Mouse (Mus musculus): ENCODE data around the gene Cnr2. TPM values are rescaled to one million over a fixed set of nuclear protein-coding genes. Genes with fewer than 3 reads are reported as not detected.

The Cnr2 gene
- polyA plus RNA-seq, 1 experiment, result 0.16 TPM

DNA sequence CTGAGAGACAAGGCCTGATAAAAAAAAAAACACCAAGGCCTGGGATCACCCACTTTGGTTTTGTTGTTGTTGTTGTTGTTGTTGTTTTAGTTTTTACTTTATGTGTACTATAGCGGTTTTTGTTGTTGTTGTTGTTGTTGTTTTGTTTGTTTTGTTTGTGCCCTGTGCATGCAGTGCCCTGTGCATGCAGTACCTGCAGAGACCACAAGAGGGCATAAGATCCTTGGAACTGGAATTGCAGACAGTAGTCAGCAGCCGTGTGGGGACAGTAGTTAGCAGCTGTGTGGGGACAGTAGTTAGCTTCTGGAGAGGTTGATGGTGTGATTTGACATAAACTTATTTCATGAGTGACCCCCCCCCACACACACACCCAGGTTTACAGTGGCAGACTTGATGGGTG lies 59.0 kb downstream of the Cnr2 start:
- Histone ChIP-seq H3K4me3 (ENCODE audit: low read depth, low read length) (no peak overlapping the region), H3K36me3 (ENCODE audit: control insufficient read depth, insufficient read depth, low read length, poor library complexity, severe bottlenecking) (no peaks in the 10 kb centered on the region), H3K9me3 (replicated peaks; ENCODE audit: control insufficient read depth, insufficient read depth, low read length, poor library complexity, severe bottlenecking) (no peaks in the 10 kb centered on the region), H3K4me1 (ENCODE audit: control insufficient read depth, insufficient read depth, low read length) (no peaks in the 10 kb centered on the region), H3K27ac (ENCODE audit: insufficient read depth, low read length) (no peak overlapping the region), H3K9ac (ENCODE audit: low read depth, poor library complexity, severe bottlenecking) (no peak overlapping the region), H3K27me3 (ENCODE audit: control insufficient read depth, insufficient read depth, low read length, poor library complexity, severe bottlenecking) (no peaks in the 10 kb centered on the region)
- TF ChIP-seq CTCF (IDR thresholded peaks at IDR 0.05; ENCODE audit: low read depth, low read length) (peak; percentile 91), POLR2A (IDR thresholded peaks at IDR 0.05; ENCODE audit: insufficient read depth, low read length) (no peak), EP300 (IDR thresholded peaks at IDR 0.05; ENCODE audit: insufficient read depth, low read depth, low read length) (no peak)

- Histone ChIP-seq H3K9ac (ENCODE audit: low read depth, poor library complexity, severe bottlenecking) (no peak overlapping the region), H3K27me3 (ENCODE audit: control insufficient read depth, insufficient read depth, low read length, poor library complexity, severe bottlenecking) (no peaks in the 10 kb centered on the region), H3K4me3 (ENCODE audit: low read depth, low read length) (no peak overlapping the region), H3K4me1 (ENCODE audit: control insufficient read depth, insufficient read depth, low read length) (no peaks in the 10 kb centered on the region), H3K27ac (ENCODE audit: insufficient read depth, low read length) (no peak overlapping the region), H3K9me3 (replicated peaks; ENCODE audit: control insufficient read depth, insufficient read depth, low read length, poor library complexity, severe bottlenecking) (no peaks in the 10 kb centered on the region), H3K36me3 (ENCODE audit: control insufficient read depth, insufficient read depth, low read length, poor library complexity, severe bottlenecking) (no peaks in the 10 kb centered on the region)
- TF ChIP-seq POLR2A (IDR thresholded peaks at IDR 0.05; ENCODE audit: insufficient read depth, low read length) (no peak), EP300 (IDR thresholded peaks at IDR 0.05; ENCODE audit: insufficient read depth, low read depth, low read length) (no peak), CTCF (IDR thresholded peaks at IDR 0.05; ENCODE audit: low read depth, low read length) (no peak)
These were observed 60.7 kb downstream of the Cnr2 start for GRCm38 (mm10) chr4:135955886-135956285.

DNA sequence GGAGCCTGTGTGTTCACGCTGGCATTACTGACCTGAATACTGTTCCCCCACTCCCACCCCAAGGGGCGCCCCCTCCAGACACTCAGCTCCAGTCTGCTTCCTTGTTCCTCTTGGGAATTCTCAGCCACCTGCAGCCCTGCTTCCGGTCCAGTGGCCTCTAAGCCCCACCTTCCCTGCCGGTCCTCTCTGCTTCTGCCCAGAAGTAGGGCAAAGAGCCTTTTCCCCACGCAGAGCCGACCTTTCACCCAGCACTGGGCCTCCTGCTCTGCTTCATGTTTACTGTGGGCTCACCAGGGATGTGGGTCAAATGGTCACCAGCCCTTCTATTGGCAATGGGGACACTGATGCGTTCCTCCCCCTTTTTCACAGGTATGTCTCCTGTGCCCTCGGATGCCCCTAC lies 63.2 kb downstream of the Cnr2 start:
- TF ChIP-seq POLR2A (IDR thresholded peaks at IDR 0.05; ENCODE audit: insufficient read depth, low read length), result no peak
- no peak for TF ChIP-seq EP300 (IDR thresholded peaks at IDR 0.05; ENCODE audit: insufficient read depth, low read depth, low read length)
- TF ChIP-seq CTCF (IDR thresholded peaks at IDR 0.05; ENCODE audit: low read depth, low read length), result no peak
- Histone ChIP-seq H3K9ac (ENCODE audit: low read depth, poor library complexity, severe bottlenecking) (no peak overlapping the region), H3K9me3 (replicated peaks; ENCODE audit: control insufficient read depth, insufficient read depth, low read length, poor library complexity, severe bottlenecking) (no peaks in the 10 kb centered on the region), H3K36me3 (ENCODE audit: control insufficient read depth, insufficient read depth, low read length, poor library complexity, severe bottlenecking) (no peaks in the 10 kb centered on the region), H3K27me3 (ENCODE audit: control insufficient read depth, insufficient read depth, low read length, poor library complexity, severe bottlenecking) (no peaks in the 10 kb centered on the region), H3K4me3 (ENCODE audit: low read depth, low read length) (peak overlapping the region; percentile 25; the same call in 1 of the 2 replicates), H3K27ac (ENCODE audit: insufficient read depth, low read length) (no peak overlapping the region), H3K4me1 (ENCODE audit: control insufficient read depth, insufficient read depth, low read length) (no peaks in the 10 kb centered on the region)

DNA sequence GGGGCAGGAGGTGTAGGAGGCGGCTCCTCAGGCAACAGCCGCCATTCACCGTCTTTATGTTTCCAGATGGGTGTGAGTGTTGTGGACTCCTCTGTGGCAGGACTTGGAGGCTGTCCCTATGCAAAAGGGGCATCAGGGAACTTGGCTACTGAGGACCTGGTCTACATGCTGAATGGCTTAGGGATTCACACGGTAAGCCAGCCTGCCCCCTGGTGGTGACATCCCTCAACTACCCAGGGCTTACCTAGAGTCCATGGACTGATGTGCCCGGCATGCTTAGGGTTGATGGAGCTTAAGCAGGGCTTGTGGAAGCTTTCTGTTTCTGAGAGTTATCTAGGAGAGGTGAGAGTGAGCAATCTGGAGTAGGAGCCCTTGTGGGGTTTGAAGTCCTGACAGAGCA lies 65.5 kb downstream of the Cnr2 start:
- TF ChIP-seq EP300 (IDR thresholded peaks at IDR 0.05; ENCODE audit: insufficient read depth, low read depth, low read length), result no peak
- peak; percentile 97 for TF ChIP-seq CTCF (IDR thresholded peaks at IDR 0.05; ENCODE audit: low read depth, low read length)
- H3K27me3 ChIP-seq (ENCODE audit: control insufficient read depth, insufficient read depth, low read length, poor library complexity, severe bottlenecking), result no peaks in the 10 kb centered on the region
- no peaks in the 10 kb centered on the region for H3K4me1 ChIP-seq (ENCODE audit: control insufficient read depth, insufficient read depth, low read length)
- no peaks in the 10 kb centered on the region for H3K36me3 ChIP-seq (ENCODE audit: control insufficient read depth, insufficient read depth, low read length, poor library complexity, severe bottlenecking)
- no peak overlapping the region for H3K9ac ChIP-seq (ENCODE audit: low read depth, poor library complexity, severe bottlenecking)
- H3K4me3 ChIP-seq (ENCODE audit: low read depth, low read length), result no peak overlapping the region
- no peak overlapping the region for H3K27ac ChIP-seq (ENCODE audit: insufficient read depth, low read length)
- H3K9me3 ChIP-seq (replicated peaks; ENCODE audit: control insufficient read depth, insufficient read depth, low read length, poor library complexity, severe bottlenecking), result no peaks in the 10 kb centered on the region

DNA sequence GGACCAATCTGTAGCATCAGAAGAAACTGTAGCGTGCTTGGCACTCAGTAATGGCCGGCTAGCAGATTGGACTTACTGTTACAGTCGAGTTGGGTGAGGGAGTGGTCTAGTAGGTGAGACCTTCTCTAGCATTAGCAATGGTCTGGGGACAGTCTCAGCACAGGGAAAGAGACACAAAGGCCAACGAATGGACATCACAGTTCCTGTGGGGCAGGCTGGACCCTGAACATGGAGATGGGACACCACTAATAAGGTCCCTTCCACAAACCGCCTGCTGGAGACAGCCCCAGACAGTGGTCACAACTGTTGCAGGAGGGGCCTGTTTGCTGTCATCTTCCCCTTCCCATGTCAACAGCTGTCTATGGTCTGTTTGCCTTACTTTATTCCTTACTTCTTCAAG lies 66.5 kb downstream of the Cnr2 start:
- no peaks in the 10 kb centered on the region for H3K36me3 ChIP-seq (ENCODE audit: control insufficient read depth, insufficient read depth, low read length, poor library complexity, severe bottlenecking)
- H3K27me3 ChIP-seq (ENCODE audit: control insufficient read depth, insufficient read depth, low read length, poor library complexity, severe bottlenecking), result no peaks in the 10 kb centered on the region
- no peak overlapping the region for H3K9ac ChIP-seq (ENCODE audit: low read depth, poor library complexity, severe bottlenecking)
- no peak overlapping the region for H3K27ac ChIP-seq (ENCODE audit: insufficient read depth, low read length)
- no peaks in the 10 kb centered on the region for H3K9me3 ChIP-seq (replicated peaks; ENCODE audit: control insufficient read depth, insufficient read depth, low read length, poor library complexity, severe bottlenecking)
- no peaks in the 10 kb centered on the region for H3K4me1 ChIP-seq (ENCODE audit: control insufficient read depth, insufficient read depth, low read length)
- H3K4me3 ChIP-seq (ENCODE audit: low read depth, low read length), result no peak overlapping the region
- TF ChIP-seq EP300 (IDR thresholded peaks at IDR 0.05; ENCODE audit: insufficient read depth, low read depth, low read length), result no peak
- TF ChIP-seq POLR2A (IDR thresholded peaks at IDR 0.05; ENCODE audit: insufficient read depth, low read length), result no peak
- no peak for TF ChIP-seq CTCF (IDR thresholded peaks at IDR 0.05; ENCODE audit: low read depth, low read length)

DNA sequence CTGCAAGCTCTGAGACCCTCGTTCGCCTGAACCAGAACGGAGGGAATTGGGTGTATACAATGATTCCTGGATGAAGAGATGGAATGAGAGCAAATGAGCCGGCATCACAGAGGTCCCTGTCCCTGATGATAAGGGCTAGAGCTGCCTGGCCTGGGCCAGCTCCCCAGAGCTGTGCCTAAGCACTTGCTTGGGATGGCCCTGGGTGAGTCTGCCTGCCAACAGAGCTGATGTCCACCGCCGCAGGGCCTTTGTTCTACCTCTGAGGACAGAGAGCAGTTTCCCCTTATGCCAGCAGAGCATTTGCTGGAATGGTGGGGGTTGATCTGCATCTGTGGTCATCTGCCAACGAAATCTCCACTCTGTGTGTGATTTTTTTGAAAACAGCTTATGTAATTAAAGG lies 67.0 kb downstream of the Cnr2 start:
- Histone ChIP-seq H3K4me1 (ENCODE audit: control insufficient read depth, insufficient read depth, low read length) (no peaks in the 10 kb centered on the region), H3K27ac (ENCODE audit: insufficient read depth, low read length) (no peak overlapping the region), H3K36me3 (ENCODE audit: control insufficient read depth, insufficient read depth, low read length, poor library complexity, severe bottlenecking) (no peaks in the 10 kb centered on the region), H3K9me3 (replicated peaks; ENCODE audit: control insufficient read depth, insufficient read depth, low read length, poor library complexity, severe bottlenecking) (no peaks in the 10 kb centered on the region), H3K4me3 (ENCODE audit: low read depth, low read length) (no peak overlapping the region), H3K9ac (ENCODE audit: low read depth, poor library complexity, severe bottlenecking) (no peak overlapping the region), H3K27me3 (ENCODE audit: control insufficient read depth, insufficient read depth, low read length, poor library complexity, severe bottlenecking) (no peaks in the 10 kb centered on the region)
- TF ChIP-seq EP300 (IDR thresholded peaks at IDR 0.05; ENCODE audit: insufficient read depth, low read depth, low read length) (no peak), POLR2A (IDR thresholded peaks at IDR 0.05; ENCODE audit: insufficient read depth, low read length) (no peak), CTCF (IDR thresholded peaks at IDR 0.05; ENCODE audit: low read depth, low read length) (no peak)
